Mouse (Mus musculus) megakaryocyte-erythroid progenitor cell, adult 5-6 weeks (primary cell): ENCODE measurements at regions not wholly inside any gene's neighbourhood (a gene's known extent, or its start where the extent isn't known, plus 50 kb on each side); places are given as distances from the start of the nearest gene placed in this dataset.

Experiments
- ATAC-seq: replicated peaks from 2 replicates; pipeline ENCODE4 v1.8.0; 2016; ENCODE audit warnings: mild to moderate bottlenecking, inconsistent platforms; ENCODE audit not compliant: severe bottlenecking, poor library complexity, low FRiP score, low TSS enrichment

- ATAC-seq, result no peak
Observed at GRCm38 (mm10) chr3:121867301-121867700, 52.2 kb upstream of the Abcd3 start.

GRCm38 (mm10) chr3:121864734-121865445, 49.8 kb upstream of the Abcd3 start:
- no peak for ATAC-seq
